Comparison of ENCODE assay signal across 22 mouse cellular contexts in genomic region chr6:91283031-91283430, GRCm38 (mm10).
DNase-seq lines count a peak whose midpoint lies in the region; TF ChIP-seq lines count a peak whose summit lies in the region.
"Had no signal": no experiment of that assay in that cellular context is flagged by ENCODE, and none has a peak within 500 bp of the region (broad histone marks: within the 10 kb centered on the region; RNA-seq: fewer than 3 reads in every experiment).

No protein-coding gene starts in this region.

- WGBS in spleen, adult 2 months: 64% methylated on average over 7 of the region's 7 CpGs

- no peaks in the 10 kb centered on the region for H3K36me3 ChIP-seq in spleen, adult 2 months (ENCODE audit: control insufficient read depth, insufficient read depth, low read length)
- H3K36me3 ChIP-seq: embryonic facial prominence, embryonic 12.5 days; embryonic facial prominence, embryonic 15.5 days; heart, embryonic 10.5 days; heart, embryonic 13.5 days had no signal

- peaks cover 5% of the 10 kb centered on the region for H3K27me3 ChIP-seq in spleen, adult 2 months (ENCODE audit: control insufficient read depth, insufficient read depth, low read length)

- peak overlapping the region; percentile 17; the same call in 1 of the 2 replicates for H3K27ac ChIP-seq in spleen, adult 2 months (ENCODE audit: insufficient read depth, low read length)
- H3K27ac ChIP-seq: embryonic facial prominence, embryonic 12.5 days; embryonic facial prominence, embryonic 15.5 days; forebrain, embryonic 13.5 days; heart, adult 2 months; heart, embryonic 10.5 days; heart, embryonic 13.5 days; hindbrain, embryonic 14.5 days; hindbrain, postnatal 0 days had no signal

- peak; percentile 26 to 49 for DNase-seq in adrenal gland, postnatal 36 days
- DNase-seq in adrenal gland, postnatal 25 days: no peak
- peak; percentile 16 for DNase-seq in kidney, adult 9 months
- no peak for DNase-seq in kidney, adult 18-20 months
- DNase-seq in spleen, adult 2 months (ENCODE audit: low read depth in 1 of 2, low spot score in 2 of 2): no peak
- DNase-seq in spleen, postnatal 10 days (ENCODE audit: low spot score in 2 of 2): no peak
- DNase-seq: adrenal gland, postnatal 10 days; cerebellum, adult 11 months; cerebellum, adult 2 months; cerebellum, postnatal 25 days; gastrocnemius, postnatal 10 days; gastrocnemius, postnatal 36 days; heart, adult 2 months; heart, postnatal 14 days; heart, postnatal 4 days had no signal

- no peak for TF ChIP-seq POLR2A in spleen, adult 2 months (IDR thresholded peaks at IDR 0.05; ENCODE audit: low read depth, low read length)

- H3K4me1 ChIP-seq in spleen, adult 2 months (ENCODE audit: control insufficient read depth, insufficient read depth, insufficient read length): peaks cover 2% of the 10 kb centered on the region; the same call in 1 of the 2 replicates

- H3K4me3 ChIP-seq in spleen, adult 2 months (ENCODE audit: extremely low read depth, insufficient read depth, insufficient read length): no peak overlapping the region
- H3K4me3 ChIP-seq: embryonic facial prominence, embryonic 12.5 days; embryonic facial prominence, embryonic 15.5 days; forebrain, embryonic 13.5 days; heart, adult 2 months; heart, embryonic 10.5 days; heart, embryonic 13.5 days had no signal

- no peak for TF ChIP-seq CTCF in spleen, adult 2 months (IDR thresholded peaks at IDR 0.05; ENCODE audit: extremely low read depth, insufficient read depth, insufficient read length, insufficient replicate concordance)

Comparison
In these comparisons a context has a peak if more than half of its experiments do, and no peak if none do; other contexts are left out.
1. DNase-seq: peak in adrenal gland, postnatal 36 days (2 of 2) and kidney, adult 9 months (single experiment); none in adrenal gland, postnatal 25 days (single experiment), kidney, adult 18-20 months (single experiment), spleen, adult 2 months (0 of 2) and spleen, postnatal 10 days (0 of 2).